Mouse (Mus musculus): Measurements from ENCODE around the gene Ccdc85c. TPM values are rescaled to one million over a fixed set of nuclear protein-coding genes. Genes with fewer than 3 reads are reported as not detected.

Ccdc85c gene
- polyA plus RNA-seq, 1 experiment from 2014 or later, result 17.8 TPM

DNA sequence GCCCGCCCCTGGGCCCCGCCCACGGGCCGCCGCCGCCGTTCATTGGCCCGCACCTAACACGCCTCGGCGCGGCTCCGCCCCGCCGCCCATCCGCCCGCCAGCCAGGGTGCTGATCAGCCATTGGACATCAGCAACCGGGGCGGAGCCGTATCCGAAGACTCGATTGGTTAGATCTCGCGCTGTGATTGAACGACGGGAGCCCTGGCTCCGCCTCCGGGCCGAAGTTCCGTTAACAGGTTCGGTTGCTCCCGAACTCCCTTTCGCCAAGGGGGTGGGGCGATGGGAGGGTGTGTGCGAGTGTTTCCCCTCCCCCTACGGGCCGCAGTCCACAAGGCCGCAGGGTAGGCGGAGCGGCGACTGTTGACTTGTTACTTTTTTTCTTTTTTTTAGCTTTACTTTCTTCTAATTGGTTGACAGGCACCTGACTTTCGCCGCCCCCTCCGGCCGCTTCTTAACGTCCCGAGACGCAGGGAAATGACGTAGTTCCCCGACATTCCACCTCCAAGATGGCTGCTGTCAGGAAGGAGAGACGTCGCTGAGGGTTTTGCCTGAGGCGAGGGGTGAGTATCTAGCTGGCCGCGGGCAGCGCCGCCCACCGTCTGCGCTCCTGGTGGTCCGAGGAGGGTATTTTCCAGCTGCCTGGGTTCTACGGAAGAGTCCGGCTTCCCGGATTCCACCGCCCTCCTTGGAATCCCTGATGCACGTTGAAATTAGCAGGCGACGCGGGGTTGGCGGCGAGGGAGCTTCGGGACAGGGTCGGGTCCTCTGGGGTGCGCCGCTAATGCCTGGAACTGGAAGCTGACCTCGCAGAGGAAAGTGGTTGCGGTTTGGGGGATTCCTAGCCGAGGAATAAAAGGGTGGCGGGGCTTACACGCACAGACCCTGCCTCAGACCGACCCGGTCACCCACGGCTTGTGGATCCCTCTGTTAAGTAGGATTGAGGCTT is 95.6 kb downstream of the Ccdc85c start, which contains the start of gene Ccnk:
Gene Ccnk, plus strand, starts transcription at position 259 of the 946 bp plus-strand sequence.
- Histone ChIP-seq H3K36me3 (ENCODE audit: control insufficient read depth, insufficient read depth, low read length) (no peaks in the 10 kb centered on the region), H3K4me2 (replicated peaks; ENCODE audit: low read depth, low read length) (peak within 1 kb of the TSS; percentile 78), H3K27ac (ENCODE audit: low read depth, low read length) (peak within 1 kb of the TSS; percentile 68), H3K27me3 (ENCODE audit: control insufficient read depth, insufficient read depth, low read length) (no peaks in the 10 kb centered on the region), H3K4me1 (replicated peaks; ENCODE audit: control insufficient read depth, insufficient read depth, low read length) (peaks cover 6% of the 10 kb centered on the region), H3K9me3 (ENCODE audit: control insufficient read depth, low read length) (no peaks in the 10 kb centered on the region), H3K9ac (ENCODE audit: low read depth, low read length) (peak within 1 kb of the TSS; percentile 82), H3K4me3 (ENCODE audit: low read depth, low read length) (peak within 1 kb of the TSS; percentile 86)
- under 1% methylated on average over 65 of the region's 82 CpGs for WGBS
- ATAC-seq (ENCODE audit: low FRiP score), result peak; percentile 98
- peak; percentile 98 for DNase-seq (ENCODE audit: low spot score)

DNA sequence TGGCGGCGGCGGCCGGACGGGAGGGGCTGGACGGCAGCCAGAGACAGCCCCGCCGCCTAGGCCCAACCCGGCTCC is 96.1 kb downstream of the Ccdc85c start, which contains the start of gene Setd3:
Gene Setd3, minus strand, starts transcription at position 69 of the 75 bp plus-strand sequence.
- H3K36me3 ChIP-seq (ENCODE audit: control insufficient read depth, insufficient read depth, low read length), result no peaks in the 10 kb centered on the region
- no peak for DNase-seq (ENCODE audit: low spot score)
- H3K9me3 ChIP-seq (ENCODE audit: control insufficient read depth, low read length), result no peaks in the 10 kb centered on the region
- no peak for ATAC-seq (ENCODE audit: low FRiP score)
- H3K4me2 ChIP-seq (replicated peaks; ENCODE audit: low read depth, low read length), result peak within 1 kb of the TSS; percentile 78
- peak within 1 kb of the TSS; percentile 82 for H3K9ac ChIP-seq (ENCODE audit: low read depth, low read length)
- H3K27ac ChIP-seq (ENCODE audit: low read depth, low read length), result peak within 1 kb of the TSS; percentile 68
- WGBS, result 0% methylated on average over 4 of the region's 9 CpGs
- H3K4me1 ChIP-seq (replicated peaks; ENCODE audit: control insufficient read depth, insufficient read depth, low read length), result peaks cover 6% of the 10 kb centered on the region
- peak within 1 kb of the TSS; percentile 86 for H3K4me3 ChIP-seq (ENCODE audit: low read depth, low read length)
- H3K27me3 ChIP-seq (ENCODE audit: control insufficient read depth, insufficient read depth, low read length), result no peaks in the 10 kb centered on the region

- peak; percentile 43; the same call in 1 of the 2 replicates for ATAC-seq (ENCODE audit: low FRiP score)
- under 1% methylated on average over 87 of the region's 103 CpGs for WGBS
These were observed 96.6 kb downstream of the Ccdc85c start for GRCm38 (mm10) chr12:108178331-108179245.

GRCm38 (mm10) chr12:108176366-108176765 is 98.9 kb downstream of the Ccdc85c start:
- no peak for ATAC-seq (ENCODE audit: low FRiP score)
- WGBS, result 81% methylated on average over 3 of the region's 3 CpGs
- Histone ChIP-seq H3K4me2 (replicated peaks; ENCODE audit: low read depth, low read length) (no peak overlapping the region), H3K27me3 (ENCODE audit: control insufficient read depth, insufficient read depth, low read length) (no peaks in the 10 kb centered on the region), H3K4me3 (ENCODE audit: low read depth, low read length) (no peak overlapping the region), H3K4me1 (replicated peaks; ENCODE audit: control insufficient read depth, insufficient read depth, low read length) (peaks cover 6% of the 10 kb centered on the region), H3K9ac (ENCODE audit: low read depth, low read length) (no peak overlapping the region), H3K27ac (ENCODE audit: low read depth, low read length) (no peak overlapping the region), H3K9me3 (ENCODE audit: control insufficient read depth, low read length) (no peaks in the 10 kb centered on the region), H3K36me3 (ENCODE audit: control insufficient read depth, insufficient read depth, low read length) (no peaks in the 10 kb centered on the region)
- DNase-seq (ENCODE audit: low spot score), result no peak

More at GRCm38 (mm10) chr12:108178331-108179245, 96.6 kb downstream of the Ccdc85c start:
- Histone ChIP-seq H3K4me2 (replicated peaks; ENCODE audit: low read depth, low read length) (peak overlapping the region; percentile 77), H3K27ac (ENCODE audit: low read depth, low read length) (peak overlapping the region; percentile 68), H3K27me3 (ENCODE audit: control insufficient read depth, insufficient read depth, low read length) (no peaks in the 10 kb centered on the region), H3K4me3 (ENCODE audit: low read depth, low read length) (peak overlapping the region; percentile 86), H3K4me1 (replicated peaks; ENCODE audit: control insufficient read depth, insufficient read depth, low read length) (peaks cover 6% of the 10 kb centered on the region), H3K9ac (ENCODE audit: low read depth, low read length) (peak overlapping the region; percentile 82), H3K9me3 (ENCODE audit: control insufficient read depth, low read length) (no peaks in the 10 kb centered on the region), H3K36me3 (ENCODE audit: control insufficient read depth, insufficient read depth, low read length) (no peaks in the 10 kb centered on the region)
- peak; percentile 63 for DNase-seq (ENCODE audit: low spot score)

DNA sequence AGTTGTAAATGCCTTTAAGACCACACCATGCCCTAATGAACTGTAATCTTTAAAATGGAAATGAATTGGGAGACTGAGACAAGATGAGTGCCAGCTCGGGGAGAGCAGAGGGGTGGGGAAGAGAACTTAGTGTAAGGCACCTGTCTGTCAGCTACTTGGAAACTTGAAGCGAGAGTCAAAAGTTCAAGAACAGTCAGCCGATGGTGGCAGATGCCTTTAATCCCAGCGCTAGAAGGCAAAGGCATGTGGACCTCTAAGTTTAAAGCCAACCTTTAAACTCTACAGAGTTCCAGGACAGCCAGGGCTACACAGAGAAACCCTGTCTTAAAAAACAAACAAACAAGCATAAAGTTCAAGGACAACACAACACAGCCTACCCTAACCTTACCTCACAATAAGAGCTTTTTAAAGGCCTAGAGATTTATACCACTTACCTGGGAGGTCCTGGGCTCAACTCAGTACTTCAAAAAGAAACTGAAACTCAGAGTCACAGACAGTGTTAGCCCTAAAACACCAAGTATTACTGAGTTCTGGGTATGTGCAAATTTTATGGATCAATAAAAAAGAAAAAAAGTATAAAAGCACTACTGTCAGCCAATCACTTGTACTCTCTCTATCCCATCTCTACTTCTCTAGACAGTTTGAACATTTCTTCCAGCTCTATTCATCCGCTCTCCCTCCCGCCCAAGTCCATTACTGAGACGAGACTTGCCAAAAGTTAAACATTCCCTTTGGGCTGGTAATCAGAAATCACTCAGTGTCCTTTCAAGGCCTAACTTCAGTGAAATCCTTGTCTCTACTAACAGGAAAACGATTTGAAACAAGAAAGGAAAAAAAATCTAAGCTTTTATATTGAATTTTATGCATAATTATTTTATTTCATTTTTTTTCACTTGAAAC is 100.4 kb downstream of the Ccdc85c start:
- no peak for DNase-seq (ENCODE audit: low spot score)
- no peak overlapping the region for H3K9ac ChIP-seq (ENCODE audit: low read depth, low read length)
- H3K9me3 ChIP-seq (ENCODE audit: control insufficient read depth, low read length), result no peaks in the 10 kb centered on the region
- no peaks in the 10 kb centered on the region for H3K27me3 ChIP-seq (ENCODE audit: control insufficient read depth, insufficient read depth, low read length)
- WGBS, result 82% methylated on average over 8 of the region's 8 CpGs
- H3K4me3 ChIP-seq (ENCODE audit: low read depth, low read length), result no peak overlapping the region
- H3K4me2 ChIP-seq (replicated peaks; ENCODE audit: low read depth, low read length), result no peak overlapping the region
- ATAC-seq (ENCODE audit: low FRiP score), result no peak
- no peaks in the 10 kb centered on the region for H3K36me3 ChIP-seq (ENCODE audit: control insufficient read depth, insufficient read depth, low read length)
- no peak overlapping the region for H3K27ac ChIP-seq (ENCODE audit: low read depth, low read length)
- H3K4me1 ChIP-seq (replicated peaks; ENCODE audit: control insufficient read depth, insufficient read depth, low read length), result peaks cover 6% of the 10 kb centered on the region; the same call in 1 of the 2 replicates

DNA sequence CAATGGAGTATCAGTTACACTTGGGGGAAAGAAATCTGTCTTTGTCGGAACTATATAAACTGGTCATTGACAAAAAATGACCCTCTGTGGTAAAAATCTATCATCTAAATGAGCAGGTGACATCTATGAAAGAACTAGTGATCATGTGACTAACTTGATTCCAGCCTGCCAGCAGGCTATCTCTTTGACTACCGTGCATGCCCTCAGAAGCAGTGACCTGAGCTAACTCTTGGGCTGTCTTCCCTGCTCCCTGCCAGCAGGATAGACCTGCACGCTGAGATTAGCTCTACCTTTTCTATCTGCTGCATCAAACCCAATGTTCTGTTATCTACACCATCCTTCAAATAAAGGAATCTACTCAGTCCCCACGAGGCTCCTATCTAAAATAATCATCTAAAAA is 102.6 kb downstream of the Ccdc85c start:
- Histone ChIP-seq H3K4me3 (ENCODE audit: low read depth, low read length) (no peak overlapping the region), H3K9me3 (ENCODE audit: control insufficient read depth, low read length) (no peaks in the 10 kb centered on the region), H3K27me3 (ENCODE audit: control insufficient read depth, insufficient read depth, low read length) (no peaks in the 10 kb centered on the region), H3K36me3 (ENCODE audit: control insufficient read depth, insufficient read depth, low read length) (no peaks in the 10 kb centered on the region), H3K4me1 (replicated peaks; ENCODE audit: control insufficient read depth, insufficient read depth, low read length) (0 out of 2 replicates have a peak, but pooled peaks cover 3% of the 10 kb centered on the region), H3K9ac (ENCODE audit: low read depth, low read length) (no peak overlapping the region), H3K27ac (ENCODE audit: low read depth, low read length) (no peak overlapping the region), H3K4me2 (replicated peaks; ENCODE audit: low read depth, low read length) (no peak overlapping the region)
- DNase-seq (ENCODE audit: low spot score) (no peak), ATAC-seq (ENCODE audit: low FRiP score) (no peak)
- WGBS, result 58% methylated on average over 4 of the region's 4 CpGs

GRCm38 (mm10) chr12:108171336-108171735 is 103.9 kb downstream of the Ccdc85c start:
- no peak overlapping the region for H3K9ac ChIP-seq (ENCODE audit: low read depth, low read length)

GRCm38 (mm10) chr12:108170467-108170866 is 104.8 kb downstream of the Ccdc85c start:
- Histone ChIP-seq H3K9ac (ENCODE audit: low read depth, low read length) (no peak overlapping the region), H3K4me2 (replicated peaks; ENCODE audit: low read depth, low read length) (no peak overlapping the region), H3K9me3 (ENCODE audit: control insufficient read depth, low read length) (no peaks in the 10 kb centered on the region), H3K27me3 (ENCODE audit: control insufficient read depth, insufficient read depth, low read length) (no peaks in the 10 kb centered on the region), H3K36me3 (ENCODE audit: control insufficient read depth, insufficient read depth, low read length) (no peaks in the 10 kb centered on the region), H3K4me3 (ENCODE audit: low read depth, low read length) (no peak overlapping the region), H3K4me1 (replicated peaks; ENCODE audit: control insufficient read depth, insufficient read depth, low read length) (no peaks in the 10 kb centered on the region), H3K27ac (ENCODE audit: low read depth, low read length) (no peak overlapping the region)
- DNase-seq (ENCODE audit: low spot score) (no peak), ATAC-seq (ENCODE audit: low FRiP score) (no peak)
- WGBS, result 93% methylated on average over 3 of the region's 3 CpGs

More at GRCm38 (mm10) chr12:108171336-108171735, 103.9 kb downstream of the Ccdc85c start:
- no peak overlapping the region for H3K27ac ChIP-seq (ENCODE audit: low read depth, low read length)
- DNase-seq (ENCODE audit: low spot score) (no peak), ATAC-seq (ENCODE audit: low FRiP score) (no peak)
- no peaks in the 10 kb centered on the region for H3K4me1 ChIP-seq (replicated peaks; ENCODE audit: control insufficient read depth, insufficient read depth, low read length)
- H3K36me3 ChIP-seq (ENCODE audit: control insufficient read depth, insufficient read depth, low read length), result no peaks in the 10 kb centered on the region
- H3K4me2 ChIP-seq (replicated peaks; ENCODE audit: low read depth, low read length), result no peak overlapping the region
- no peaks in the 10 kb centered on the region for H3K27me3 ChIP-seq (ENCODE audit: control insufficient read depth, insufficient read depth, low read length)
- H3K9me3 ChIP-seq (ENCODE audit: control insufficient read depth, low read length), result no peaks in the 10 kb centered on the region
- no peak overlapping the region for H3K4me3 ChIP-seq (ENCODE audit: low read depth, low read length)

Measured in hindbrain, embryonic 11.5 days (tissue).